Mouse (Mus musculus) gastrocnemius, adult 18-20 months (tissue): ENCODE results near the gene Nprl3. TPM values are rescaled to one million over a fixed set of nuclear protein-coding genes. Genes with fewer than 3 reads are reported as not detected.
"Not testable (repeated sequence)": the region's sequence is repeated elsewhere in the genome, so short reads cannot be mapped to it uniquely, and the experiment has no call there.

ENCODE experiments used
- DNase-seq: peaks from one replicate; pipeline ENCODE4 v3.0.0; 2021; ENCODE audit warnings: low spot score
- total RNA-seq, 2 experiments: library from RNA; stranded (reverse); gene quantifications; 2 replicates each; pipeline ENCODE4 v1.2.3; 2021

The Nprl3 gene
- total RNA-seq, 2 experiments from 2014 or later = 20.1 to 27.4 TPM

DNA sequence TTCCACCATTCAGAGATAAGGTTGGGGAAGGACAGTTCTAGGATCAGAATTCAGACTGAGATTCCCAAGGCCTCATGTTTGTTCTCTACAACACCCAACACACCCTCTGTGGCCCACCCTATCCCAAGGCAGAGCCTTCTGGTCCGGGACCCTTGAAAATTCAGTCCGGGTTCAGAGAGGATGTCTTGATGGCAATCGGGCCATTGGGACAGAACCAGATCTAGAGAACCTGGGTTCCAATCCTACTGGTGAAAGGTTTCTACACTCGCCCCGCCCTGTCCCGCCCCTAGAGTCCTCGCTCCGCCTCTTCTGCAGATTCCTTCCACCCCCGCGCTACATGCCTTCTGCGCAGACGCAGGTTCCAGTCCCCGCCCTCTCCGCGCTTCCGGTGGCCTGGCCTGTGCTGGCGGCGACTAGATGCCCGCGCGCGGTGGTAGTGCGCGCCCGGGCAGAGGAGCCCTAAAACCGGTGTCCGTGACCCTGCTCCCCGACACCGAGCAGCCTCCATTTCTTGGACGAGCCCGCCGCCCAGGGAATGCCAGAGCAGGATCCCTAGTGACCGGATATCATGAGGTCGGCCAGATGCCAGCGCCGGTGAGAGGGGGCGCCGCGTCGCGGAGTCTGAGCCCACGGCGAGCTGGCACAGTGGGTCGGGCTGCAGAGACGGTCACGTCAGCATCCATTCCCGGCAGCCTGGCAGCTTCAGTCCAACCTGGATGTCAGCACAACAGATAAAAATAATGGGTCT is 41.2 kb downstream of the Nprl3 start, which contains the start of gene Mpg:
Gene Mpg (plus strand): TSS at position 382 of the 748 bp plus-strand sequence.
- DNase-seq = peak; percentile 90

- DNase-seq = peak; percentile 31
Observed at GRCm38 (mm10) chr11:32225222-32226104, 42.0 kb downstream of the Nprl3 start.

DNA sequence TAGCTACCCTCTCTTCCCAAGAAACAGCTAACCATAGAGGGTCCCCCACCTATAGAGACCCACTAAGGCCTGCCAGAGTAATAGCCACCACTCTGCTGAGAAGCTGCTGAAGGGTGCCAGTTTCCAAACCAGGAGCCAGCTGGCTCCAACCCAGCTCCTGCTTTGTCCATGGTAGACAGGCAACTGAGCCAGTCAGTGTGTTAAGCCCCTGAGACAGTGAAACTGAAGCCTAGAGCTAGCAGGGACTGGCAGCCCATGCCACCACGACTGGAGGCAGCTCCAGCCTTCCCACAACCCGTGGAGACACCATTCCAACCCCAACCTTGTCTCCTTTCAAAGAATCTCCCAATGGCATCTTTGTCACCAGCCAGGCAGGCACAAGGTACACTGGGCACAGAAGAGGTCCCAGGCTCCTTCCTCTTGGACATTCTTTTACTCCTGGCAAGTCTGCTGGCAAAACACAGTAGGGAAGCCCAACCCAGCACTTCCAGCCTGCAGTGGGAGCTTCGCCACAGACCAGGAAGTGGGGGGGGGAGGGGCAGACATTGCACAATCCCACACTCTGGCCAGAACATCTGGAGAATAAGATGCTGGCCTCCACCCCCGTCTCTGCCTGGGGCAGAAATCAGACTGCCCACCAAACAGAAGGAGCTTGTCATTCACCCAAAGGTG is 42.9 kb downstream of the Nprl3 start:
- peak; percentile 90 for DNase-seq

GRCm38 (mm10) chr11:32223297-32223967 is 44.1 kb downstream of the Nprl3 start:
- no peak for DNase-seq

DNA sequence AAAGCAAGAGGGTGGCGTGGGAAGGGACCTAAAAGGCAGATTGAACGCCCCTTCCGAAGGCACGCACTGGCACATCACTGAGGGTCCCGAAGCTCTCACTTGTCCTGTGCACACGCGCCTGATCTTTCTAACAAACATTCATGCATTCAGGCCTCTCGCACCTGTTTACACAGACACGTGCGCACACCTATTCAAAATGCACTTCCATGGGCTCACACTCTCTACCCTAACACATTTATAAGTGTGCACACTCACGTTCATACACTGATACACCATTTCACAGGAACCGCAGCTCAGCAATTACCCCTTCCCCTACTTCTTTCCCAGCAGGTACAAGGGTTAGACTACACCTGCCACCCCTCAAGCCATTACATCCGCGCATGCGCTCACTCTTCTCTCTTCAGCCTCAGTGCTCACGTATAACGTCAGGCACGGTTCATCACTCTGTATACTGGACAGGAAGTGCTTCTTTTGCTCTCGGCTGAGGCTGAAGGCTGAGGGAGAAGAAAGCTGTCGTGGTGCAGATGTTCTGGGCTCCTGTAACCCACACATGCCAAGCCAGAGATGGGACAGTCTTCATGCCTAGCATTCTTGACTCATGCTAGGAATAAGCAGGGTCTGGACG is 44.8 kb downstream of the Nprl3 start:
- no peak for DNase-seq

GRCm38 (mm10) chr11:32221951-32222409 is 45.5 kb downstream of the Nprl3 start, which contains the start of gene Rhbdf1:
Gene Rhbdf1 (minus strand): TSS chr11:32222300.
- peak; percentile 47 for DNase-seq

DNA sequence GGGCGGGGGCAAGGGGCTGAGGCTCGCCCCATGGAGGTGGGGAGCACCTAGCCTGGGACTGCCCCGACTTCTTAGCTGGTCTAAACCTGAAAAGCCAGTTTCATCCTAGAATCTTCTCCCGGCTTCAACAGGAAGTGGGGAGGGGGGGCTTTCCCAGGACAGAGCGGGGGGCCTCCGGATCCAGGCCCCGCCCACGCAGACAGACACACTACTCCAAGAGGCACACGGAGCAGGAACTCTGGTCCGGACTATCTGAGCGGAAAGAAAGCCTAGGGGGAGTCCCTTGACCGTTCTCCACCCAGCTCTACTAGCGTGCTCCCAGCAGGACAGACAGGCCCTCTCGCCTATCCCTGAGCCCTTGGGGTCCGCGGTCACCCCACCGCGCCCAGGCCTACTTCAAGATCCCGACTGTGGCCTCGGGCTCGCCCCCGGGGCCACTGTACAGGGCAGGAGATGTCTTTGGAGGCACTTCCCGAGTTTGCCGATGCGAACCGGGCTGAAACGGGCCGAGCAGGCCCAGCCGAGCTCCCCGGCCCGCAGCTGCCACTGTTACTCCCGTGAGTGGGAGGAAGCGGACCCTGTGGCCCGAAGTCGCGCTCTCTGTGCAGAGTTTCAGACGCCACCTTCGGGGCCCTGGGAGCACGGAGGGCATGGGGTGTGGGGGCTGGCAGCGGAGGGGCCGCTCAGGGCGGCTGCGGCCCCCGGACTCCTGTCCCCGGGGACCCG is 46.1 kb downstream of the Nprl3 start:
- DNase-seq = peak; percentile 64

DNA sequence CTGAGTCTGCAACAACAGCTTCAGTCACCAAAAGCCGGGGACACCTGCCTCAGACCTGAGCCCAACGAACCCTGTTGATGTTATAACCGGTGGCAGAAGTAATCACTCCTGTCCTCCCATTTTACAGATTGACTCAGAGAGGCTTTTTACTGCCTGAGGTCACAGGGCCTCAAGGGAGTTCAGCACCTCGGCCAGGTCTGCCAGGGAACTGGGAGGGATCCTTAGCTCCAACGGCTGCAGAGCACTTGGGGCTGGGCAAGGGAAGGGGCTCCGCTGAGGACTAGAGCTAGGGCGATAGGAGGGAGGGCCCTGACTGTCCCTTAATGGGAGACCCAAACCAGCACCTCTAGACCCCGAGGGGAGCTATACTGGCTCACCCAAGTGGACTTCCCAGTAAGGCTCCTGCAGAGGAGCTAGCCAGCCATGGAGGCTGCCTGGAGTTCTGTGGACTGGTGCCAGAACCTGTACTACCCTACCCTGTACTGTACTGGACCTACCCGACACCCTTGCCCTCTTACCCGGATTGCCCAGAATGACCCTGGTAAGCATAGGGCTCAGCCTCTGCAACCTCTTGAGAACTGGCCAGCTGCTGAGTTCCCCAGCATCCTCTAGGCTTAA is 46.8 kb downstream of the Nprl3 start:
- no peak for DNase-seq

- no peak for DNase-seq
Observed at GRCm38 (mm10) chr11:32219287-32219686, 48.2 kb downstream of the Nprl3 start.

DNA sequence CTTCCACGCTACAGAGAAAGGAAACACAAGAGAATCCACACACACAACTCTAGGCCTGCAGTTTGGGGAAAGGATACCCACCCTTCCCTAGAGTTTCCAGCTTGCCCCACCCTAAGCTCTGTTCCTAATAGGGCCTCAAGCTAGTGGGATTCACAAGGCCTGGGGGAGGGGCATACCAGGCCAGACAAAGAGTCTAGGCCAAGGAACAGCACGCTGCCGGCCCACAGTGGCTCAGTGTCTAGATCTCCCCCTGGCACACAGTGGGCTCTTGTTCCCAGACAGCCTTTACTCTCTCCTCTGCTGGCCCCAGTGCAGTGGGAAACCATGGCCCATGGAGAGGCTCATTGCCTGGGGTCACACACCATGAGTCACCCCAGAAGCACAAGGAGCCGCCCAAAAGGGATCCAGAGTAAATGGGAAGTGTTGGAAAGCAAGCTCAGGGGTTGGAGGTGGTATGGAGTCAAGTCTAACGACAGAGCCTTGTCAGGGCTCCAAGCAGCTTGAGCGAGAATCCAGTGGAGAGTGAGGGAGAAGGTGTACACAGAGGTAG is 48.9 kb downstream of the Nprl3 start:
- DNase-seq = no peak

DNA sequence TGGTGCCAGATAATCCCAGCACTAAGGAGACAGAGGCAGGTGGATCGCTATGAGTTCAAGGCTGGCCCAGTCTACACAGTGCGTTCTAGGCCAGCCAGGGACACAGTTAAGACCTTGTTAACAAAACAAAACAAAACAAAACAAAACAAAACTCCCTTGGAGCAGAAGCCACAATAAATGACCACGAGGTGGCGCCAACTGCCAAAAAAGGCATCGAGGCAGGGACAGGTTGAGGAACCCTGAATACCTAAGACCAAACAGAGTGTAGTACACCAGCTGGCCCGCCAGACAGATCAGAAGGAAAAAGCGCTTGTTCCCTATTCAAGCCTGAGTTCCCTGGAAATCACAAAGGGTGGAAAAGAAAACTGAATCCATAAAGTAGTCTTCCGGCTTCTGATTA is 50.7 kb downstream of the Nprl3 start:
- peak; percentile 73 for DNase-seq

DNA sequence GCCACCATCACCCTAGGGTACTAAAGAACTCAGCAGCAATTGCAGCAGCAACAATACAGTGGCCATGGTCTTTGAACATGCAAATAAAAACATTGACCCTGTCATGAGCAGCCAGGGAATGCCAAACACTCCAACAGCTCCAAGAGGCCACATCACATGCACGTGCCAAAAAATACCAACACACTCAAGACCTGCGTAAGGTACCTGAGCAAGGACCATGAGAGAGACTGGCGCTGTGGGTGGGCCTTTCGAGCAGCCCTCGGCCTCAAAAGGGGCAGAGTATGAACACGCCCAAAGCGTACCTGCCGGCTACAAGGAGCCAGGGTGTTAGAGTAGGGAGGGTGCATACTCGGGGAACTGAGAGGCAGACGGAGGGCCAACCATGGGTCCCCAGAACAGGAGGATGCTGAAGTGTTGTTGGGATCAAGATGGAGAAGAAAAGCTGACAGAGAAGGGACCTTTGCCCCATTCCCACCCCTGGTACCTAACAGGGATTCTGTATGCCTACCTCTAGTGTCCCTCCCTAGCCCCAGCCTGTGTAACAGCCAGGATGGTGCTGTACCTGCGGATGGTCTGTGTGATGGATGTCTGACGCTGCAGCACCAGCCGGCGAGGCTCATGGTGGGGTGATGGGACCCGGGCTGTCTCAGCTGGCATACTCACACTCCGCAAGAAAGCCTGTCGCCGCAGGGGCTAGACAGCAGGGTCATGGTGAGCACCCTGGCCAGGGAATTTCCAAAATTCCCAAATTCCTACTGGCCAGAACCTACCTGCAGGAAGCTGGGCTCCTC is 51.9 kb downstream of the Nprl3 start:
- DNase-seq = no peak

DNA sequence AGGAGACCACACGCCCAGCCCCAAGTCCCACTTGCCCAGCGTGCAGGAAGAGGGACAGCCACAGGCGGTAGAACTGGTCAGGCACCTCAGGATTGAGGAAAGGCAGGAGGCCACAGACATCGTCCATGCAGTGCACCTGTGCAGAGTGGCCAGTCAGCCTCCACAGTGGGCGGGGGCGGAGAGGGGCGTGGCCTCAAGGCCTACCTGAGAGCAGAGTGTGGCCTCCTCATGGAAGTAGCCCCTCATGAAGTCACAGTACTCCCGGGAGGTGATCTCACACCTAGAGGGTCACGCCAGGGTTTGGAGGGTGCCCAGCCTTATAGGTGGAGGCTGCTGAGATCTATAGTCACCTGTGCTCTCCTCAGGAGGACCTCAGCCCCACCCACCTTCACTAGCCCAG is 56.9 kb downstream of the Nprl3 start:
- DNase-seq = no peak

- peak; percentile 97 for DNase-seq
Observed at GRCm38 (mm10) chr11:32205058-32205873, 62.2 kb downstream of the Nprl3 start, which contains the start of gene Snrnp25. Gene Snrnp25 (plus strand): TSS chr11:32205415.

DNA sequence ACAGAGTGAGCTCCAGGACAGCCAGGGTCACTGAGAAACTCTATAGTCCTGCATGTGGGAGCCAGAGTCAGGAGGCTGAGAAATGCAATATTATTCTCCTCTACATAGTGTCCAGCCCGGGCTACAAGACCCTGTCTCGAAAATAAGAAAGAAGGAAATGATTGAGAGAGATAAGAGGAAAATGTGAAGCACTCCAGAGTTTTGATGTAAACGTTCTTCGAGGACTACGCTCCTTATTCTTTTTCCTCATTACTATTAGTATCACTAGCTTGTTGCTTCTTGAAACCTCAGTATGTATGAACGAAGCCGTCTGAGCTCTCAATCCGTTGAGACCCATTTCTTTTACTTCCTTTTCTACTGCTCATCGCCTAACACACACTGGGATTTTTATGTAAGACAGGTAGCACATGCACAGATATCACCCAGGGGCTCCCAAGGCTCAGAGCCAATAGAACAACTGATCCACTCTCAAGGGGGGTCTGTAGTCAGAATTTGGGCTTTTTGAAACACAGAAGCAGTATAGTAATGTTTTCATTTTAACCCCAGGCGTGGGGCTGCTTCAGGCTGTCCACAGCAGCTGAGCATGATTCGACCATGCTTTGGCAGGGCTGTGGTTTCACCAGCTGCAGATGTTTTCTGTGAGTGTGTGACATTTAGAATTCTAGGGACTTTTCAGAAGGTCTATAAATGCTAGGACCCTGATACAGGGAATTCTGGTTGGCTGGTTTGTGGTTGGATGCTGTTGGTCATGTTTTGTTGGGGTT is 65.4 kb downstream of the Nprl3 start:
- DNase-seq = no peak

GRCm38 (mm10) chr11:32200992-32201391 is 66.5 kb downstream of the Nprl3 start:
- DNase-seq = not testable (repeated sequence)
